Mouse (Mus musculus): ENCODE results near the gene Slirp. TPM values are rescaled to one million over a fixed set of nuclear protein-coding genes. Genes with fewer than 3 reads are reported as not detected.

Slirp gene
- total RNA-seq (2021): 100 to 1,000 TPM; 182 to 188 TPM
- polyA plus RNA-seq (2012; rRNA removed): 5.1 TPM in 2 replicates
- long read RNA-seq, transcript Slirp-204 (4 exons, 2,701 nt): major isoform, 94 of 135 reads
- long read RNA-seq, partial matches to known transcripts: 31 of 135 reads
- long read RNA-seq, other reads (novel, unspliced or antisense): 6 of 135 reads

DNA sequence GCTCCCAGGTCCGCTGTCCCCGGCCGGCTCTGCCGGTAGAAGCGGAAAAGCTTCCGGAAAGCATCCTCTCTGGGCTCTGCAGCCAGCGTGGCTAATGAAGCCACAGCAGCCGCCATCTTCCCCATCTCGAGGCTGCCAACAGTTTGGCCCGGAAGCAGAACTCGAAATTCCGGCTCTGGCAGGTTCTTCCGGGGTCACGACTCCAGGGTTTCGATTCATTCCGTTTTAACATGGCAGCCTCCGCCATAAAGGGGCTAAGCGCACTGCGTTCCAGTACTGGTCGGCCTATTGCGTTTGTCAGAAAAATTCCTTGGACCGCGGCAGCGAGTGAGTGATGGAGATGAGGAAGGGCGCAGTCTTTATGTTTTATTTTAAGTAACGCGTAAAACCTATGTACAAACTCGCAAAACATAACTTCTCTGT, at the start of gene Slirp, which contains the start of gene Alkbh1:
Gene Slirp, plus strand, starts transcription at position 197 of the 423 bp plus-strand sequence.
Gene Alkbh1, minus strand, starts transcription at position 318 of the 423 bp plus-strand sequence.
- peak; percentile 92 for DNase-seq

DNA sequence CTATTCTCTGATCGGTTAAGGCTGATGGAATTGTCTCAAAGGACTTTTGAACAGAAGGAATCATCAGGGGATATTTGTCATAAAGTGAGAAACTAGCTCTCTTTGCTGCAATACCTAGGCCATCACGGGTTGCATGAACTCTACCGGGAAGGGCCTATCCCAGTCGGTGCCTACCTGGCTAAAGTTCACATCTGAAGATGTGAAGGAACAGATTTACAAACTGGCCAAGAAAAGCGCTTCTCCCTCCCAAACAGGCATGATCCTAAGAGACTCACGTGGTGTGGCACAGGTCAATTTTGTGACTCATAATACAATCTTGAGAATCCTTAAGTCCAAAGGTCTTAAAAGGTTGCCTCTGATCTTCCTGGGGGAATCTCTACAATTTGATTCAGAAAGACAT, 49.4 kb upstream of the Slirp start:
- DNase-seq: no peak

DNA sequence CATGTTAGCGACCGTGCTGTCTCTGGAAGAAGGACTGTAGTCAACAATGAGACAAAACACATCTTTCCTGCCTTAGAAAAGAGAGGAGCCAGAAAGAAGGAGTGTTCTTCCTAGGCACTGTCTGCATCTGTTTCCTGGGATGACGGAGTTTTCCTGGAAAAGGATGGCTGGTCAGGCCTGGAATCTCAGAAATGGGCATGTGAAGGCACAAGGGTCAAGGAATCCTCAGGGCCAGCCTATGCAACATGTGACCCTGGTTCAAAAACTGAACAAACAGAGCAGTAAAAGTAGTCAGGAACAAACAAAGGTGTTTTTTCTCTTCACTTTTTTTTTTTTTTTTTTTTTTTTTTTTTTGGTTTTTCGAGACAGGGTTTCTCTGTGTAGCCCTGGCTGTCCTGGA, 46.6 kb upstream of the Slirp start:
- no peak for DNase-seq

DNA sequence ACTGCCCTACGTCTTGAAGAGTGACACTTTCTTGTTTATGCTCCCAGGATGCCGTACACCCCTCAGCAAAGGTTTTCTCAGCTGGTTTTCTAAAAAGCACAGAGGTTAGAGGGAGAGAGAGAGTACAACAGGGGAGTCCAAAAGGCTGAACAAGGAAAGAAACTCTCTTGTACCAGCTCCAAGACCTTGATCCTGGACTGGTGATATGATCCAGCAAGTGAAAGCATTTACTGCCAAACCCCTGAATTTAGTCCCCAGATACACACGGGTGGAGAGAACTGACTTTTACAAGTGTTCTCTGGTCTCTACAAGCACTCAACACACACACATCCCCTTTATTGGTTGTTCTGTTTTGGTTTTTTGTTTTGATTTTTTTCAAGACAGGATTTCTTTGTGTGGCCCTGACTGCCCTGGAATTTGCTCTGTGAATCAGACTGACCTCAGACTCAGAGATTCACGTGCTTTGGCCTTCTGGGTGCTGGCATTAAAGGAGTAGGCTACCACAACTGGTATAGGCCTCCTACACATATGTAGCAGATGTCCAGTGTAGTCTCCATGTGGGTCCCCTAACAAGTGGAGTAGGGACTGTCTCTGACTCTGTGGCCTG, 45.8 kb upstream of the Slirp start:
- DNase-seq: peak; percentile 83

DNA sequence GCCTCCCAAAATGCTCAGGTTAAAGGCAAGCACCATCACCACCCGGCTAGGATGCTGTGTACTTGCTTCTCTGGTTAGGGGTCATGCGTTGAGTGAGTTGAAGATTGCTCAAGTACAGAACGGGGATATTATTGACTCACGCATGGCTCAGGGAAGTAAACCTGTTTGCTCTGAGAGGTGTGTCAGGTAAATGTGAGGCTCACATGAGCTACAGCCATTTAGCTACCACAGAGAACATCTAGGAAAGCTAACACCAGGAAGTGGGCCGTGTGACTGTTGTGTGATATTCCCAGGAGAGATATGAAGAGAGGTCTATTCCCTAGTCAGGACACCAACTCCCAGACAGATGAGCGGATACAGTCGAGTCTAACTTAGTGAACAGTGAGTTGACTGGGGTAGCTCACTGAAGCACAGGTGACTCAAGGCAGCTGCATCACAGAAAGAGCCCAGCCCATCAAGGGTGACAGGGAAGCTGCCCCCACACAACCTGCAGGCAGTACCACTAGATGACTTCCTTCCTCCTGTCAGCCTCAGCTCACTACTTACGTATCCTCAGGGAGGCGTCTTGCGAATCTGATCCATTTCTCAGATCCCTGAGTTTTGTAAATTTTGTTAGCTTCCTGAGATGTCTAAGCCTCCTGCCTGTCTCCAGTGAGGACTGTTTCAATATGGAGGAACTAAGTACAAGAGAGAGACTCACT, 44.4 kb upstream of the Slirp start:
- no peak for DNase-seq

DNA sequence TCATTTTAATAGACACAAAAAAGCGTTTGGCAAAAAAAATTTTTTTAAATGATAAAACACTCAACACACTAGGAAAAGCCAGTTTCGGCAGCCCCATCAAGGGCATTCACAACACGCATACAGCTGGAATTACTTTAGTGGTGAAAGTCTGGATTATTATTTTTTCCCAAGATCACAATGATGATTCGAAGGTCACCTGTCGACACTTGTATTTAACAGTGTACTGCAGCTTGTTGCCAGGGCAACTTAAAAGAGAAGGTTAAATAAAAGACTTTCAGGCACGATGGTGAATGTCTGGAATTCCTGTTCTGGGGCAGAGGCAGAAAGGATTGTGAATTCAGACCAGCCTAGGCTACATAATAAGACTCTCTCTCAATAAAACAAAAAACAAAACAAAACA, 41.8 kb upstream of the Slirp start:
- DNase-seq: no peak

DNA sequence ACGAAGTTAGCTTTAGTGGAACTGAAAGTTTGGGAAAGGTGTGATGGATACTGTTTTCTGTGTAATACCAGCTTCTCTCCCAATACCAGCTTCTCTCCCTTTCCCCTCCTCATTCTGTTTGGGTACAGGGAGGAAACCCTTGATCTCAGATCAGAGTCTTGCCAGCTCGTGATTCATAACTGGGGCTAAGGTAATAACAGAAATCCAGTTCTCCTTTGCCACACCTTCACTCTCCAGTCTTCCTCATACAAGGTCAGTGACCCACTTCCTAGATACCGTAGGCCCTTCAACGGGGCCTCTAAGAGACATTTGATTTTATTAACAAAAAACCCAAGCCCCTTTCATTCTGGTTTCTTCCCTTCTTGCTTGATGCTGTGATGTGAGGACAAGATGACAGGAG, 38.5 kb upstream of the Slirp start:
- no peak for DNase-seq

DNA sequence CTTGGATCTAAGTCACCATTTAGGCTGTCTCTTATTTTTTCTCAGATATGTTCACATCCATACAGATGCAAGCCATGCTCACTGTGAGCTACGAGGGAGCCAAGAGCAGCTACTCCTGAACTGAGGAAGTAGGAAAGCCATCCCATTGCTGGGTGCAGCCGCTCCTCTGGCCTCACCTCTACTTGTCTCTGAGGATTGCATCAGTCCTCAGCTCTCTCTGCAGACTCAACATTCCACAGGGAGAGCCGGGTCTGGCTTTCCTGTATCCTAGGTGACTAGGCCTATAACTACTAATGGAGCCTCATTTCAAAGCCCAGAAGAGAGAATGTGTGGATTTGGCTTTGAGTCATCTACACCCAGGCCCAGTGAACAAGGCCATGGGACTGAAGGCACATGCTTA, 38.0 kb upstream of the Slirp start:
- DNase-seq: no peak

DNA sequence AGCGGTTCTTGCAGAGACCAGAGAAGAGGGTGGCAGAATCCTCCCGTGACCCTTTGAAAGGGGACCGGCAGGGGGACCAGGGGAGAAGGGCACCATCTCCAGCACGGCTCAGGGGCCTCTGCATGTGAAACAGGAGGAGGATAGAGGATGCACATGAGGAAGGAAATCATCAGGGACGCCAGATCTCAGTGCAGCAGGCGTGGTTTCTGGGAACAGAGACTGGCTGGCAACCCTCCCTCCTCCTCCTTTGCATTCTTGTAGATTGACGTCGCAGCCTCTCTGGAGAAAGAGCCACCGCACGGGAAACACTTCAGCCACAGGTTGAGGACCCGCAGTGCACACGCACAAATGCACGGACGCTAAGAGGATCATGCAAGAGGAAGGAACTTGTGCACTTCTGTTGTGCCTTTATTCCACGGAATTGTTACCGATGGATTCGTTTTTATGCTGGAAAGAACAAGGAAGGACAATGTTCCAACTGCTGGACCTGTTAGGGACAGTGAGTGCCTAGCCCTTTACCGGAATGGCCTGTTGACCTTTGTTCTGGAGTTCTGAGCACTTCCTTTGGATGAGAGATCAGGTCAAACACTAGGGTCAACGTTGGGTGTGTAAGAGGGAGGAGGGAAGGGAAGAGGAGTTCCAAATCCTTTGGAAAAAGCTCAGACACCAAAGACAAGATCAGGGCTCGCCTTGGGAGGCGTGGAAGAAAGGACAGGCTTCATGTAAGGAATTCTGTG, 35.7 kb upstream of the Slirp start:
- DNase-seq: peak; percentile 80

DNA sequence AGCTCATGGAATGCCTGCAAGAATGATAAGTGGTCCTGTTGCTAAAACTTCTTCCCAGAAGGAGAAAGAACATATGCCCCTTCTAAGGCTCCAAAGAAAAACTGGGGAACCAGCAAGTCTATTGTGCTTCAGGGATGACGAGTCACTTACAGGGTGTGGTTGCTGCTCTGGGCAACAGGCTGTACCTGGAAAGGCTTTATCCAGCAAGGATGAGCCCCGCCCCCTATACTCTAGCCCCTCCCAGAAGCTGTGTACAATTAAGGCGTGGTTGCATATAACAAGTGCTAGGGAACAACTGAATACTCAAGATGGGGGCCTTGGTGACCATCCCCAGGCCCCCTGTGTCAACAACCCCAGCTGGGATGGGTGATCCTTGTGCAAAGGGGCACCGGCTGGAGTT, 34.6 kb upstream of the Slirp start:
- DNase-seq: no peak

DNA sequence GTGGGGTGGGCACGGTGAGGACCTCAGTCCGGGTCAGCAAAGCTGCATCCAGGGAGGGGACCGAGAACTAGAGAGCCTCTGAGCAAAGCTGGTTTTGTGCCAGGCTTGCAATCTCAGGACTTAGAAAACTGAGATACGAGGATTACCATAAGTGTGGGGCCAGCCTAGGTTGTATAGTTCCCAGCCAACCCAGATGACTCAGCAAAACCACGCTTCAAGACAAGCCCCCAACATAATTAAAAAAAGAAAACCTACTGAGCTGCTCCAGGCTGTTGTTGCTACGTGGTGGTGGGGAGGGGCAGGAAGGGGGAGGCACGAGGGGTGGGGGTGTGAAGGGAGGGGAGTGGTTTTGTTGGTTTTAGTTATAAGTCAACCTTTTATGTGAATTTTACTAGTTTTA, 32.7 kb upstream of the Slirp start:
- no peak for DNase-seq

DNA sequence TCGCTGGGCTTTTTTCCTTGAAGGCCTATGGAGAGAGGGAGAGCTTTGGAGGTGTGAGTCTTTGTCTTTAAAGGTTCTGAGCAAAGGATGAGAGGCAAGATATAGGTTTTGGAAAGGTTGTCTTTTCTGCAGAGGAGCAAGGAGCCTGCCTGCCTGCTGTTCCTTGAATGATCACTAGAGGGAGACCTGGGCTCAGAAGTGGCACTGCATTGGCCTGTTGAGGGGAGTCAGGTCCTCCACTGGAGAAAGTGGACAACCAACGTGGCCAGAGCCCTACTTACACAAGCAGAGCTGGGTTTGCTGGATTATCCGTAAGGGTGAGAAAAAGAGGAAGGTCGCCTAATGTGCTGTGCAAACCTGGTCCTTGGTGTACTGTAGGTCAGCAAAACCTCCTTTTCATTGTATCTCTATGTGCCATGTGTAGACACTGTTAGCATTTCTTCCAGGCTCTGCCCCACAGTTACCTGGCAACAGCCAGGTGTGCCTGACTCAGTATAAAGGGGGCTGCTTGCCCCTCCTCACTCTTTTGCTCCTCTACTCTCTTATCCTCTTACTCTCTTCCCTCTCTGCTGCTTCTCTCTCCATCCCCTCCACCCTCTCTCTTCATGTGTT, 30.4 kb upstream of the Slirp start:
- DNase-seq: peak; percentile 76

DNA sequence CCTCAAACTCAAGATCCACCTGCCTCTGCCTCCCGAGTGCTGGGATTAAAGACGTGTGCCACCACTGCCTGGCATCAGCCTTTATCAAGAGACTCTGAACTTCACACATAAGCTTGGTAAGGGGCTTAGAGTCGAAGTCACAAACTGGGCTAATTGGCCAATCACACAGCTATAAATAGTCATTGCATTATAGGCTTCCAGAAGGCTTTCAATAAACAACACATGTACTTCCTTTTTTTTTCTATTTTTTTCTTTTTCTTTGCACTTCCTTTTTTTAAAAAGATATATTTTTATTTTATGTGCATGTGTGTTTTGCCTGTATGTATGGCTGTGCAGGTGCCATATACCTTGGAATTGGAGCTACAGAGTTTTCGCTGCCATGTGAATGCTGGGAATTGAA, 28.3 kb upstream of the Slirp start:
- no peak for DNase-seq

DNA sequence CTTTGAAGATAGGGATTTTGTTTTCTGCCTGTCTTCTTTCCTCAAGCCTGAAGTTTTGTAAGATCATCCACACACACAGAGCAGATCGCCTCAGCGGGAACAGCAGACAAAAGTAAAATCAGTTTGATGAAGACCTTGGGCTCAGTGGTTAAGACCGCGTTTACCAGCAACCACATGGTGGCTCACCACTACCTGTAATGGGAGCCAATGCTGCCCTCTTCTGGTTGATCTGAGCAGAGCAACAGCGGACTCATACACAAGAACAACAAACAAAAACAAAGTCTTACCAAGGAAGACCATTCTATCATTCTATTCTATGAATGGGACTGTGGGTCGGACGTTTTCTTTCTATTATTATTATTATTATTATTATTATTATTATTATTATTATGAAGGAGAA, 27.0 kb upstream of the Slirp start:
- DNase-seq: peak; percentile 68

DNA sequence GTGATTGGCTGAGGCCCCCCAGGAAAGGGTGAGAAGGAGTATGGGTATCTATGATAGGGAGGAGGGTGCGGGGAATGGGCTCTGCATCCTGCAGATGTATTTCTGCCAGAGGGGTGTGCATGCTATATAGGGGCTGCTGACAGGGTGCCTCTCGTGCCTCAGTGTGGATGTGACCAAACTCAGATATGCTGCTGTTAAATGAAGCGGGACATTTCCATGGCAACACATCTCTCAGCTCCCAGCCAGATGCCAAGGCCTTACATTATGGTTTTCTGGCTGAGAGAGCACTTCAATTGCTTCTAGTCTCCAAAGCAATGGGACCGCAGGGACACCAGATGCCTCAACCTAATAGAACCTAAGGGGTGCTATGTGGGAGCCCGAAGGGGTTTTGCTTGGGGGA, 24.8 kb upstream of the Slirp start:
- DNase-seq: no peak

DNA sequence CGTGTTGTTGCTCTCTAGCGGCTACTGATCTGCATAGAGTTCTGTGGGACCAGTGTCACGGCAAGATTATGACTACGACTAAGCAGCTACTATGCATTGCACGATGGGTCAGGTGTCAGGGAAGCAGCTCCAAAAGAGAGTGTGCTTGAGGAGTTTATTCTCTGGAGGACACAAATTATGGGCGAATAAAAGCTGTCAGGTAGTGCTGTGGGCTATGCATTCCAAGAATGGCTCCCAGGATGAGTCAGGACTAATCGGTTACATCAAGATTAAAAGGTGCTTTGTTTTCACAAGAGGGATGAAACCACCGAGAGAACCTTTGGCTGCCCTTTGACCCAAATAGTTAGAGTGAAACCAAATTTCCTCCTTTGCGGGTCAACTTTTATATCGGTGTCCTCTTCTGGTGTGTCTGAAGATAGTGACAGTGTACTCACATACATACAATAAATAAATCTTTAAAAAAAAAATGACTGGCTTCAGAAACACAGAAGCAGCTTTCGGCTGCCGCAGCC, 23.7 kb upstream of the Slirp start:
- DNase-seq: no peak

DNA sequence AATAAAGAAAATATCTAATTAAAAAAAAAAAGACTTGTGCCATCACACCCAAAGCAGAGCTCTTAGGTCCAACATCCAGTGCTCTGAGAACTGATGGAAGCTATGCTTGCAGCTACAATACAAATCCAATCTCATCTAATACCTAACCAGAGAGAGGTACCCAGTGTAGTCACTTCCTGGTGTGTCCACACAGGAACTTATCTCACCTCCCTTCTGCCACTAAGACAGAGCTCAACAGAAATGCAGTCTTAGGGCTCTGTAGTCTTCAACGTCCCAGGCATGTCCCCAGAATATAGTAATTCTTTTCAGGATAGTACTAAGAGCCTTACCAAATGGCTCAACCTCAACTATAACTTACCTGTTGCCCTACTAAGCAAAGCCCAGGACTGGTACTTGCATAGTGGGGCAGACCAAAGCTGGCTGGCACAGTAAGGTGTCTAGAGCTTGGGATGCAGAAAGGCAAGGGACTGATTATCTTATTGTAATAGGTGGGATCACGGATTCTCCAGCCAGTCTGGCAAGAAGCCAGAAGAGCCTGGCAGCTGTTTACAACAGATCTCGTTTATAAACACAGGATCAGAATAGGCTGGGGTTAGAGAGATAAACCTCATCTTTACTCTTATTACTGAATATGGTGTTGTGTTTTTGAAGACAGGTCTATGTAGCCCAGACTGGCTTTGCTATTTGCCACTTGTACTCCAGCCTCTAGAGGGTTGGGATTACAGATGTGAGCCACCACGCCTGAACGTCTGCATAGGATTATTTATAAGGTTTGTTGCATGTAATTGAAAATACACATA, 21.8 kb upstream of the Slirp start:
- DNase-seq: no peak

DNA sequence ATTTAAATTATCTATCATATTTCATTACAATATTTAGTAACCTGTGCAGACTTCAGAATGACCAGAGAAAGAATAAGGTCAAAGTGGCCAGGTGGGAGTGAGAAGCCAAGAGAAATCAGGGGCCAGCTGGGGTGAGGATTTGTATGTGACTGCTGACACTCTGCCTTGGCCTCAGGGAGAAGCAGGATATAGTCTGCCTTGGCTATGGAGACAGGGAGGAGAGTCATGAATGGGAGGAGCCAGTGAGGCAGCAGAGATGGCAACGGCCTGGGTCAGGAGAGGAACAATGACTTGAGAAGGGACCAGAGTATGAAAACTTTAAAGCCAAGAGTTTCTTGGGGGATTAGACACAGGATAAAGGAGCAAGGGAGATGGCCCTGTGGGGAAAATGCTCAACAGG, 20.0 kb upstream of the Slirp start:
- no peak for DNase-seq

DNA sequence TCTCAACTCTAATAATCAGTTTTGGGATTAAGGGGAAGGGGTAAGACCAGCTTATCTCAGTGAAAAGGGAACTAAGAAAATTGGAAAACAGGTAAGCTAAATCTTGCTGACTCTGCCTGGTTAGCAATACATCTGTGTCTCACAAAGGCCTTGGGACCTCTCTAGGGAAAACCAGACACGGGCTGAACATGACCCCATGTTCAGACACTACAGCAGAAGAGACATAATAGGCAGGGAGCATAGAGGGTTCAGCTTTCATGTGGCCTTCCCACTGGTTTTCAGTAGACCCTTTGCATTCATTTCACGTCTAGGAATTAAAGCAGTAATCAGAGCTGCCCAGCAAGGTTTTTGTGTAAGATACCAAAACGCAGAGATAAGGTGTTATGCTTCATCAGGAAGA, 19.2 kb upstream of the Slirp start:
- no peak for DNase-seq

DNA sequence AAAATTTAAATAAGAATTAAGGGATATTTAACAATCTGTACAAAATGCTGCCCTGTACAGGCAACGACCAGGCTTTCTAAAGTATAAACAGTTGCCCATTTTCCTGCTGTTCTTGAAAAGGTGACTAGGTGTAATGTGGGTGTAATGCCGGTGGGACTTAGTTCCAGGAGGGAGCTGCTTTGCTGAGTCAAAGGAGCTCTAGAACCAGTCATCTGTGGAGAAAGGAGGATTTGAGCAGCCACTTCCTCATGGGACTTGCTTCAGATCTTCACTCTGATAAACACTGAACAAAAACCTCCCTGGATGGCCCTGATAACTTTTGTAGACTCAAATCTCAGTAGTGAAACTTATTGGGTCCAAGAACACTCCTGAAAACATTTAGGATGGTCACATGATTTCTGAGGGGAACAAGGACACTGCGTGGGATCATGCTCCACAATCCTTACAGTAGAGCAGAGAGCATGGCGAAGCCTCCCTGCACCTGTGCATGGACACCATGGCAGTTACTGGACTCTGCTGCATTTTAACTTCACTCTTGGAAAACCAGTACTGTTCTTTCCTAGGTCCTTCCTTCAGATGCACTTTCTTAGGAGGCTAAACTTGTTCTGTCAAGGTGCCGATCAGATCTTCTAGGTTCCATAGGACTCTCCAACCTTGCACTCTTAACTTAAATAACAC, 17.2 kb upstream of the Slirp start:
- no peak for DNase-seq

DNA sequence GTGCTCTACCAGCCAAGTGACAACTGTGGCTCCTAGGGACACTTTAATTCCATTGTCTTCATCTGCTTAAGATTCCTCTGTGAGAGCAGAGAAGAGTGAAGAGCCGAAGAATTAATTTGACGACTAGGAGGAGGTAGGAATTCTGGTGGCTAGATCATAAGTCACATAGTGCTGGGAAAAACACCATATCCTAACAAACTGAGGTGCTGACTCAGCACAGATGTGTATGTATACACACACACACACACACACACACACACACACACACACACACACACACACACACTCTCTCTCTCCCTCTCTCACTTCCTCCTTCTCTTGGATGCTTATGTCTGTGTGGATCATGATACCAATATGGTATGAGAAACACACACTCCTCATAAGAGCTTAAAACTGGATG, 15.4 kb upstream of the Slirp start:
- no peak for DNase-seq
